Mouse (Mus musculus): ENCODE measurements around the gene Gm826. TPM values are rescaled to one million over a fixed set of nuclear protein-coding genes. Genes with fewer than 3 reads are reported as not detected.

Gene Gm826
- polyA plus RNA-seq (2014; fragmentation: Nextera tagmentation; extraction: Ambion mirVana): 0.38 TPM in 1 of 2 replicates, not detected in the other

DNA sequence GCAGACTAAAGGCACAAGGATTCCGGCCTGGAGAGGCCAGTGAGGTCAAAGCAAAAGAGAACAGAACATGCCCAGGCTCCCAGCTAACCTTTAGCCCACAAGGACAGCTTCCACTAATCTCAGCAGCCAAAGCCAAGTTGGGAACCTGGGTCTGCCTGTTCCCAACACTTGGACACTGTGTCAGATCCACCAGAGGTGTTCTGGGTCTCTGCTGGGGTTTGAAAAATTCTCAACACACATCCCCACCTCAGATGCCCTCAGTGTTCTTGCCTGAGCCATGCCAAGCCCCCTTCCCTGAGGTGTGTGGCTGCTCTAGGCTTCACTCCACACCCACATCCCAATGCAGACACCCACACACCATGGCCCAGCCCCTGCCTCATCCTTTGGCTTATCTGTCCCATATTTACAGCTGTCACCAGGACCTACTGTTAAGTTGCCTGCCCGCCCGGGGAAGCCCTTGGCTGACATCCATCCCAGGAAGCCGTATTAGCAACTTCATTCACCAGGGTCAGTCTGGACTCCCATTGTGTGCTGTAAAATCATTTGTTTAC, at the start of gene Gm826:
TSS of gene Gm826 (minus strand) at position 52 of the 551 bp plus-strand sequence.
- DNase-seq (no peak), ATAC-seq (ENCODE audit: low FRiP score, low TSS enrichment) (no peak)
- Histone ChIP-seq H3K4me3 (replicated peaks; ENCODE audit: low read depth, low read length) (no peak within 1 kb of the TSS), H3K9ac (replicated peaks; ENCODE audit: low read length) (no peak within 1 kb of the TSS), H3K4me1 (ENCODE audit: control insufficient read depth, insufficient read depth, low read length) (no peaks in the 10 kb centered on the region), H3K27ac (replicated peaks; ENCODE audit: low read depth, low read length) (no peak within 1 kb of the TSS), H3K36me3 (ENCODE audit: control insufficient read depth, insufficient read depth, low read length) (no peaks in the 10 kb centered on the region), H3K4me2 (ENCODE audit: low read length) (no peak within 1 kb of the TSS), H3K9me3 (ENCODE audit: control insufficient read depth, low read length) (no peaks in the 10 kb centered on the region), H3K27me3 (ENCODE audit: control insufficient read depth, insufficient read depth, low read length) (no peaks in the 10 kb centered on the region)
- 57% methylated on average over 4 of the region's 4 CpGs for WGBS

DNA sequence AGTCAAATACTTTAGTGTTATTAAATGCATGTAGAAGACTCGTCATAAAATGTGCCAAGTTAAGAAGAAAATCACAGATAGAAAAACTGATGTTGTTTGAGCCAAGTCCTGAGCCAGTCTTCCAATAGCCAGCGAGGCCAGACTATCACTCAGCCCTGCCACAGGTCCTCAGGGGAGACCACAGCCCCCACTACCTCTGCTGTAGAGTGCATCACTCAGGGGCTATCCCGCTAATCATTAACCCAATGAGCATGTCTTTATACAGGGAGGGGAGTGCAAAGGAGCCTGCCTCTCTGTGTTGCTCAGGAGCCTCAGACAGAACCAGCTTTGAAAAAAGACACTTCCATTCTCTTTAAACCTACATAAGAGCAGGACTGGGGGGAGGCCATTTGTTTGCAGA, 49.5 kb upstream of the Gm826 start:
- Histone ChIP-seq H3K36me3 (ENCODE audit: control insufficient read depth, insufficient read depth, low read length) (no peaks in the 10 kb centered on the region), H3K9ac (replicated peaks; ENCODE audit: low read length) (no peak overlapping the region), H3K27me3 (ENCODE audit: control insufficient read depth, insufficient read depth, low read length) (no peaks in the 10 kb centered on the region), H3K4me2 (ENCODE audit: low read length) (no peak overlapping the region), H3K9me3 (ENCODE audit: control insufficient read depth, low read length) (no peaks in the 10 kb centered on the region), H3K4me1 (ENCODE audit: control insufficient read depth, insufficient read depth, low read length) (no peaks in the 10 kb centered on the region), H3K4me3 (replicated peaks; ENCODE audit: low read depth, low read length) (no peak overlapping the region), H3K27ac (replicated peaks; ENCODE audit: low read depth, low read length) (no peak overlapping the region)
- WGBS: 69% methylated on average over 3 of the region's 3 CpGs
- ATAC-seq (ENCODE audit: low FRiP score, low TSS enrichment) (no peak), DNase-seq (no peak)

DNA sequence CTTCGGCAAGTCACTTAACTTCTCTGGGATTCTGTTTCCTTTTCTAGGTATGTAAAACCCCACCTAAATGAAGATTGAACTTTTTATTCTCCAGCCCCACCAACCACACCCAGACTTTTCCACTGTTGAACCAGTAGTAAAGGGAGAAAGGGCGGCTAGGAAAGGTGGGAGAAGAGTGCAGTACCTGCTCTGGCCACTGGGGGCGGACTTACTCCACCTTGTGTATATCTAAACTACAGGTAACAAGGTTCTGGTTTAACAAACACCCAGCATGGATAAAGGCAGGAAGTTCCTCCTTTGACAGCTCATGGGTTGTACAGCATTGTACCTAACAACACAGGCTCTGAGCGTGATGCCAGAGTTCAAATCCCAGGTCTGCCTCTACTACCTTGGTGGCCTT, 44.3 kb upstream of the Gm826 start:
- ATAC-seq (ENCODE audit: low FRiP score, low TSS enrichment): no peak
- Histone ChIP-seq H3K4me1 (ENCODE audit: control insufficient read depth, insufficient read depth, low read length) (no peaks in the 10 kb centered on the region), H3K27ac (replicated peaks; ENCODE audit: low read depth, low read length) (no peak overlapping the region), H3K4me3 (replicated peaks; ENCODE audit: low read depth, low read length) (no peak overlapping the region), H3K9me3 (ENCODE audit: control insufficient read depth, low read length) (no peaks in the 10 kb centered on the region), H3K9ac (replicated peaks; ENCODE audit: low read length) (no peak overlapping the region), H3K36me3 (ENCODE audit: control insufficient read depth, insufficient read depth, low read length) (no peaks in the 10 kb centered on the region), H3K27me3 (ENCODE audit: control insufficient read depth, insufficient read depth, low read length) (peaks cover 15% of the 10 kb centered on the region; the same call in 1 of the 2 replicates), H3K4me2 (ENCODE audit: low read length) (no peak overlapping the region)
- DNase-seq: peak; percentile 51
- WGBS: 46% methylated on average over 4 of the region's 4 CpGs

DNA sequence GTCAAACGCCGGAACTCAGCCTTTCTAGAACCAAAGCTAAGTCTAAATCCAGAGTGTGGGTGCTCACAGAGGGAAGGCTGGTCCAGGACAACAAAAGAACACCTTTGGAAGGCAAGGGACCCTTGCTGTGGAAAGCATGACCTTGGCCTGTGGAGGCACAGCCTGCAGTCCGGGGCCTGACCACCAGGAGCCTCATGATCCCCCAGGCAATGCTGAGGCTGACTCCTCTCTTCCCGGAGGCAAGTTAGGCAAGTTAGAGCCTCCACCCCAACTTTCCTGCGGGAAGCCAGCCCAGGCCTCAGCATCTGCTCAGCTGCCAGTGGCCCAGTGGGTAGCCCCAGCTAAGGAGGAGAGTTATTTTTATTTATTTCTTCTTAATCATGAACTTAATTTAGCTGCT, 42.3 kb upstream of the Gm826 start:
- no peak overlapping the region for H3K4me2 ChIP-seq (ENCODE audit: low read length)
- H3K36me3 ChIP-seq (ENCODE audit: control insufficient read depth, insufficient read depth, low read length): no peaks in the 10 kb centered on the region
- no peaks in the 10 kb centered on the region for H3K4me1 ChIP-seq (ENCODE audit: control insufficient read depth, insufficient read depth, low read length)
- H3K9me3 ChIP-seq (ENCODE audit: control insufficient read depth, low read length): no peaks in the 10 kb centered on the region
- 35% methylated on average over 5 of the region's 5 CpGs for WGBS
- no peak overlapping the region for H3K4me3 ChIP-seq (replicated peaks; ENCODE audit: low read depth, low read length)
- H3K27ac ChIP-seq (replicated peaks; ENCODE audit: low read depth, low read length): no peak overlapping the region
- H3K27me3 ChIP-seq (ENCODE audit: control insufficient read depth, insufficient read depth, low read length): peaks cover 32% of the 10 kb centered on the region
- ATAC-seq (ENCODE audit: low FRiP score, low TSS enrichment): no peak
- H3K9ac ChIP-seq (replicated peaks; ENCODE audit: low read length): no peak overlapping the region
- no peak for DNase-seq

DNA sequence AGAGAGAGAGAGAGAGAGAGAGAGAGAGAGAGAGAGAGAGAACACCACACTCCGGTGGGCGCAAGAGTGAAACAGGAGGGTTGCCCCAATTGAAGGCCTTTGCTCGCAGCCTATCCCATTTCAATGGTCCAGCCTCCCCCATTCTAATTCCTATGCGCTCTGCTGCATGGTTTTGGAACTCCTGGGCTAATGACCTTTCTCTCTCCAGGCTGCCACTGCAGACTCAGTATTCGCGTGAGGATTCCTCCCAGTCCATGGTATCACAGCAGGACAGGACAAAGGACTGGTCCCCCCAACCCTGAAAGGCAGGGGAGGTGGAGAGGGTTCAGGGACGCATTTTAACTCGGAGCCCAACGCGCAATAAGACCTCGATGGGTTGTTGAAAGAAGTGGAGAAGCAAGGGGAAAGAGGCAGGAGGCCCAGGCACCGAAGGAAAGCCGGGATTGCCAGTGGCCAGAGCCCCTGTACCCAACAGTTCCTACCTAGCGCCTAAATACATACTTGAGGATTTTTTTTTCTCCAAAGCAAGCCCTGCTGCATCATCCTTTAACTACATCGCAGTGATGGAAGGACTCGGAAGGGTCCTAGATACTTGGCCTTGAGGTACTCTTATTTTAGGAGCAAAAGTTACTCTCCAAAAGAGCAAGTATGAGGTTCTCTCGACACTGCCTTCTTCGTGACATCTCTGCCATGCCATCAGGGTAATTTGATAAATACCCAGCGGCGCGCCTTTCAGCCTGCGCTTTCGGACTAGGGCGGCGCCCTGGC, 35.9 kb upstream of the Gm826 start:
- no peak overlapping the region for H3K4me3 ChIP-seq (replicated peaks; ENCODE audit: low read depth, low read length)
- no peak for ATAC-seq (ENCODE audit: low FRiP score, low TSS enrichment)
- H3K36me3 ChIP-seq (ENCODE audit: control insufficient read depth, insufficient read depth, low read length): no peaks in the 10 kb centered on the region
- no peaks in the 10 kb centered on the region for H3K9me3 ChIP-seq (ENCODE audit: control insufficient read depth, low read length)
- H3K27me3 ChIP-seq (ENCODE audit: control insufficient read depth, insufficient read depth, low read length): peaks cover 65% of the 10 kb centered on the region
- WGBS: 2% methylated on average over 25 of the region's 25 CpGs
- H3K27ac ChIP-seq (replicated peaks; ENCODE audit: low read depth, low read length): no peak overlapping the region
- H3K9ac ChIP-seq (replicated peaks; ENCODE audit: low read length): no peak overlapping the region
- DNase-seq: no peak
- H3K4me1 ChIP-seq (ENCODE audit: control insufficient read depth, insufficient read depth, low read length): peaks cover 11% of the 10 kb centered on the region; the same call in 1 of the 2 replicates
- no peak overlapping the region; the same call in 1 of the 2 replicates for H3K4me2 ChIP-seq (ENCODE audit: low read length)

DNA sequence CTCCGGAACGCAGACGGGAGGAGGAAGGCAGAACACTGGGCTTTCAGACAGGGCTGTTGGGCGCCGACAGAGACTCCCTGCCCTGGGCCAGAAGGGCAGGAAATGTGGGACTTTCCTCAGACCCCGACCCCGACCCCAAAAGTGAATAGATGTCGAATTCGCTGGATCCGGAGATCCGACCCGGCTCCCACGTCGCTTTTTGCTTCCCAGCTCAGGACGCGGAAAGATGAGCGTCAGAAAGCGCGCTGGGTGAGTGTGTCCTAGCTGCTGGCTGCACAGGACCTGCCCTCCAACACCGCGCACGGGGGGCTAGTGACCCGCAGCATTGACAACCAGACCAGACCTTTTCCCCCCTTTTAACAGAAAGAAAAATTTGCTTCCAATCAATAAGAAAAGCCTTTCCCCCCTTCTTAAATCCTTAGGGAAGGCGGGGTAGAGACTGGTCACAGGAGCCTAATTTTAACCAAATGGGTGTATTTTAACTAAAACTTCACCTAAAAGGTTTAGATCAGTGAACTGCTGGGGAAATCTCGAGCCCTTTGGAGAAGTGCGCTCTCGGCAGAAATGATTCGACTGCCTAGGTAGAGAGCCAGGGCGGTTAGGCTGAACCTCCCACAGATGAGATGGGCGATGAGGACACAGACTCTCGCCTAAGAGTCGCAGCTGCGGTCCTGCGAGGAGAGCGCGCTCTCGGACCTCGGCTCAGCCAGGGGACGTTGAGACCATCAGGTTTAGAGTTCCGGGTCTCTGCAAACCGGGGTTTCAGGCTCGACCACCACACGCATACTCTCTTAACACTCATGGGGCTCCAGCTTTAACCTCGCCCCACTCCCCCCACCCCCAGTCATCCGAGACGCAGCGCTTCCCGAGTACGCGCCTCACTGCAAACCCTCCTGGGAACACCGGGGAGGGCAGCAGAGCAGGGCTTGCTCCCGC, 34.7 kb upstream of the Gm826 start:
- Histone ChIP-seq H3K4me1 (ENCODE audit: control insufficient read depth, insufficient read depth, low read length) (peaks cover 11% of the 10 kb centered on the region; the same call in 1 of the 2 replicates), H3K27me3 (ENCODE audit: control insufficient read depth, insufficient read depth, low read length) (peaks cover 69% of the 10 kb centered on the region), H3K4me3 (replicated peaks; ENCODE audit: low read depth, low read length) (peak overlapping the region; percentile 25), H3K9ac (replicated peaks; ENCODE audit: low read length) (no peak overlapping the region), H3K27ac (replicated peaks; ENCODE audit: low read depth, low read length) (no peak overlapping the region), H3K9me3 (ENCODE audit: control insufficient read depth, low read length) (no peaks in the 10 kb centered on the region), H3K36me3 (ENCODE audit: control insufficient read depth, insufficient read depth, low read length) (no peaks in the 10 kb centered on the region), H3K4me2 (ENCODE audit: low read length) (peak overlapping the region; percentile 95)
- DNase-seq (peak; percentile 55), ATAC-seq (ENCODE audit: low FRiP score, low TSS enrichment) (no peak)
- under 1% methylated on average over 52 of the region's 52 CpGs for WGBS

DNA sequence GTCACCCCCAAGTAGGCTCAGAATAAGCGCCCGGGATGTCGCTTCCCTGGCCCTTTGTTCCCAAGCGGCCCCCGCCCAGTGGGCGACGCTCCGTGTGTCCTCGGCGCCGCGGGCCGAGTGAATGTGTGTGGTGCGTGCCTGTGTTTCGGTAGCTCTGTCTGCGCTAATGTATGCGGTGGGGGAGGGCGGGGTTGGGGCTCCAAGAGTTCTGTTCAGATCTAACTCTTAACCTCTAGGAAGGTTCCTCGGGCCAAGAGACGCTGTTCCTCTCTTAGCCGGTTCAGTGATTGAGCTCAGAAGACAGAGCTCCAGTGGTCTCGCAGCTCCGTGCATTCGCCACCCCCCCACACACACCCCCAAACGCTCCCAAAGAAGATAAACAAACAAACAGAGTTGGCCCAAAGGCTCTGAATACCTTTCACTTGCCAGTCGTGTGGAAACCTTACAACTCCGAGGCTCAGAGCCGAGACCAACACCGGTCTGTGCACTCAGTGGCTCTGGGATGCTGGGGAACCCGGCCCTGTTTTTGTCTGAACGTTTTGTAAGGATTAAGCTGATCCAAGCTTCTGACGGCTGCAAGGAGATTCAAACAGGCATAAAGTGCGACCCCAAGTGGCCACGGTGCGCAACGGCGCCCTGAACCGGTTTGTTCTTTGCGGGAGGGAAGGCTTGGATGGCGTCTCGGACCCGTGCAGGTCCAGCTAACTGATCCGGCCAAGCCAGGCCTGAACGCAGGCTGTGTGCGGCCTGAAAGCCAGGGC, 33.7 kb upstream of the Gm826 start:
- ATAC-seq (ENCODE audit: low FRiP score, low TSS enrichment) (peak; percentile 69), DNase-seq (peak; percentile 95)
- peaks cover 75% of the 10 kb centered on the region for H3K27me3 ChIP-seq (ENCODE audit: control insufficient read depth, insufficient read depth, low read length)
- H3K36me3 ChIP-seq (ENCODE audit: control insufficient read depth, insufficient read depth, low read length): no peaks in the 10 kb centered on the region
- peak overlapping the region; percentile 72 for H3K9ac ChIP-seq (replicated peaks; ENCODE audit: low read length)
- no peaks in the 10 kb centered on the region for H3K9me3 ChIP-seq (ENCODE audit: control insufficient read depth, low read length)
- H3K4me2 ChIP-seq (ENCODE audit: low read length): peak overlapping the region; percentile 95
- H3K27ac ChIP-seq (replicated peaks; ENCODE audit: low read depth, low read length): peak overlapping the region; percentile 91
- H3K4me1 ChIP-seq (ENCODE audit: control insufficient read depth, insufficient read depth, low read length): peaks cover 11% of the 10 kb centered on the region; the same call in 1 of the 2 replicates
- peak overlapping the region; percentile 60 for H3K4me3 ChIP-seq (replicated peaks; ENCODE audit: low read depth, low read length)
- WGBS: 0% methylated on average over 45 of the region's 45 CpGs

DNA sequence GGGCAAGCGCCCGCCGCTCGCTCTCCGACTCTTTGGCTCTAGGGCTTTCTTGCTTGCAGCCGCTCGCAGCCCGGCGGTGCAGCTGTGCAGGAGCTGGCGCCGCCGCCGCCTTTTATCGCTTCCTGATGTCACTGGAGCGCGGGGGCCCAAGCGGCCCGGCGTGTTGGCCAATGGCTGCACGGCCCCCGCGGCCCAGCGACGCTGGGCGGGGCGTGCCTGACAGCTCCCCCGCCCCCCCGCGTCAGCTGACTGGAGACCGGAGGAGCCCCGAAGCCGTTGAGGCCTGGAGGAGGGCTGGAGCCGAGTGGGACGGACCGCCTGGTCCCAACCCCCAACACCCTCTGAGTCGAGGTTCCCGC, 33.0 kb upstream of the Gm826 start, which contains the start of gene Mafb:
TSS of gene Mafb (minus strand) at position 86 of the 359 bp plus-strand sequence.
- peak within 1 kb of the TSS; percentile 60 for H3K4me3 ChIP-seq (replicated peaks; ENCODE audit: low read depth, low read length)
- H3K4me2 ChIP-seq (ENCODE audit: low read length): peak within 1 kb of the TSS; percentile 95
- H3K27me3 ChIP-seq (ENCODE audit: control insufficient read depth, insufficient read depth, low read length): peaks cover 75% of the 10 kb centered on the region
- peak within 1 kb of the TSS; percentile 72 for H3K9ac ChIP-seq (replicated peaks; ENCODE audit: low read length)
- ATAC-seq (ENCODE audit: low FRiP score, low TSS enrichment) (peak; percentile 91), DNase-seq (peak; percentile 96)
- no peaks in the 10 kb centered on the region for H3K36me3 ChIP-seq (ENCODE audit: control insufficient read depth, insufficient read depth, low read length)
- peak within 1 kb of the TSS; percentile 91 for H3K27ac ChIP-seq (replicated peaks; ENCODE audit: low read depth, low read length)
- no peaks in the 10 kb centered on the region for H3K9me3 ChIP-seq (ENCODE audit: control insufficient read depth, low read length)
- whole genome bisulfite sequencing: 1% methylated on average over 34 of the region's 37 CpGs
- peaks cover 11% of the 10 kb centered on the region; the same call in 1 of the 2 replicates for H3K4me1 ChIP-seq (ENCODE audit: control insufficient read depth, insufficient read depth, low read length)
